Mouse (Mus musculus): ENCODE data around the gene Adh7. TPM values are rescaled to one million over a fixed set of nuclear protein-coding genes. Genes with fewer than 3 reads are reported as not detected.
A peak's percentile ranks its signal among the peaks of the same experiment; 100 is the strongest.

Gene Adh7
- total RNA-seq (2015; ENCODE audit: low replicate concordance), result not detected in 2 replicates
- total RNA-seq (2017; ENCODE audit: low replicate concordance), result not detected in 2 replicates

GRCm38 (mm10) chr3:138217631-138218264, at the start of gene Adh7:
Adh7 (plus strand) TSS chr3:138217760.
- ATAC-seq (replicated peaks; ENCODE audit: low FRiP score, poor library complexity, severe bottlenecking), result no peak

- no peak for ATAC-seq (replicated peaks; ENCODE audit: low FRiP score, poor library complexity, severe bottlenecking)
Measured at GRCm38 (mm10) chr3:138173291-138173690, 44.3 kb upstream of the Adh7 start.

- ATAC-seq (replicated peaks; ENCODE audit: low FRiP score, poor library complexity, severe bottlenecking), result no peak
Measured at GRCm38 (mm10) chr3:138175551-138175950, 42.0 kb upstream of the Adh7 start.

GRCm38 (mm10) chr3:138182019-138182418, 35.5 kb upstream of the Adh7 start:
- ATAC-seq (replicated peaks; ENCODE audit: low FRiP score, poor library complexity, severe bottlenecking), result no peak

GRCm38 (mm10) chr3:138183371-138183770, 34.2 kb upstream of the Adh7 start:
- no peak for ATAC-seq (replicated peaks; ENCODE audit: low FRiP score, poor library complexity, severe bottlenecking)

GRCm38 (mm10) chr3:138185290-138185689, 32.3 kb upstream of the Adh7 start:
- ATAC-seq (replicated peaks; ENCODE audit: low FRiP score, poor library complexity, severe bottlenecking), result no peak

- ATAC-seq (replicated peaks; ENCODE audit: low FRiP score, poor library complexity, severe bottlenecking), result no peak
Measured at GRCm38 (mm10) chr3:138185995-138186930, 31.3 kb upstream of the Adh7 start.

GRCm38 (mm10) chr3:138192260-138192659, 25.3 kb upstream of the Adh7 start:
- ATAC-seq (replicated peaks; ENCODE audit: low FRiP score, poor library complexity, severe bottlenecking), result no peak

- no peak for ATAC-seq (replicated peaks; ENCODE audit: low FRiP score, poor library complexity, severe bottlenecking)
Measured at GRCm38 (mm10) chr3:138193683-138194302, 23.8 kb upstream of the Adh7 start, which contains the start of gene 4930579F01Rik. 4930579F01Rik (minus strand) TSS chr3:138193825.

- ATAC-seq (replicated peaks; ENCODE audit: low FRiP score, poor library complexity, severe bottlenecking), result no peak
Measured at GRCm38 (mm10) chr3:138197093-138197492, 20.5 kb upstream of the Adh7 start.

- no peak for ATAC-seq (replicated peaks; ENCODE audit: low FRiP score, poor library complexity, severe bottlenecking)
Measured at GRCm38 (mm10) chr3:138197556-138197955, 20.0 kb upstream of the Adh7 start.

GRCm38 (mm10) chr3:138197973-138198721, 19.4 kb upstream of the Adh7 start:
- ATAC-seq (replicated peaks; ENCODE audit: low FRiP score, poor library complexity, severe bottlenecking), result 0 out of 2 replicates have a peak, but pooled peaks have one; percentile 59

- ATAC-seq (replicated peaks; ENCODE audit: low FRiP score, poor library complexity, severe bottlenecking), result no peak
Measured at GRCm38 (mm10) chr3:138198722-138199068, 18.9 kb upstream of the Adh7 start.

GRCm38 (mm10) chr3:138208821-138209220, 8.7 kb upstream of the Adh7 start:
- no peak for ATAC-seq (replicated peaks; ENCODE audit: low FRiP score, poor library complexity, severe bottlenecking)

- no peak for ATAC-seq (replicated peaks; ENCODE audit: low FRiP score, poor library complexity, severe bottlenecking)
Measured at GRCm38 (mm10) chr3:138210432-138211075, 7.0 kb upstream of the Adh7 start.

GRCm38 (mm10) chr3:138212431-138212951, 5.1 kb upstream of the Adh7 start:
- no peak for ATAC-seq (replicated peaks; ENCODE audit: low FRiP score, poor library complexity, severe bottlenecking)

- ATAC-seq (replicated peaks; ENCODE audit: low FRiP score, poor library complexity, severe bottlenecking), result no peak
Measured at GRCm38 (mm10) chr3:138215395-138215989, 2.1 kb upstream of the Adh7 start.

- no peak for ATAC-seq (replicated peaks; ENCODE audit: low FRiP score, poor library complexity, severe bottlenecking)
Measured at GRCm38 (mm10) chr3:138216091-138216490, 1.5 kb upstream of the Adh7 start.

GRCm38 (mm10) chr3:138221116-138221515, 3.6 kb downstream of the Adh7 start:
- ATAC-seq (replicated peaks; ENCODE audit: low FRiP score, poor library complexity, severe bottlenecking), result no peak

Measured in erythroid progenitor cell, adult 5-6 weeks (primary cell).